Mouse (Mus musculus) testis, adult 2 months (tissue): ENCODE data around the gene Wnt5b.

Source experiments
- CTCF ChIP-seq: fragments of 200-500 bp; IDR thresholded peaks from 2 replicates; pipeline ENCODE4 v1.5.1; 2012; ENCODE audit warnings: low read depth, mild to moderate bottlenecking, inconsistent platforms, low read length, moderate library complexity; ENCODE audit not compliant: control insufficient read depth, insufficient read depth, insufficient replicate concordance
- POLR2A ChIP-seq: fragments of 200-500 bp; IDR thresholded peaks from 2 replicates; pipeline ENCODE4 v1.6.1; 2012; ENCODE audit warnings: low read depth, mild to moderate bottlenecking, inconsistent platforms, low read length, moderate library complexity; ENCODE audit not compliant: control insufficient read depth

DNA sequence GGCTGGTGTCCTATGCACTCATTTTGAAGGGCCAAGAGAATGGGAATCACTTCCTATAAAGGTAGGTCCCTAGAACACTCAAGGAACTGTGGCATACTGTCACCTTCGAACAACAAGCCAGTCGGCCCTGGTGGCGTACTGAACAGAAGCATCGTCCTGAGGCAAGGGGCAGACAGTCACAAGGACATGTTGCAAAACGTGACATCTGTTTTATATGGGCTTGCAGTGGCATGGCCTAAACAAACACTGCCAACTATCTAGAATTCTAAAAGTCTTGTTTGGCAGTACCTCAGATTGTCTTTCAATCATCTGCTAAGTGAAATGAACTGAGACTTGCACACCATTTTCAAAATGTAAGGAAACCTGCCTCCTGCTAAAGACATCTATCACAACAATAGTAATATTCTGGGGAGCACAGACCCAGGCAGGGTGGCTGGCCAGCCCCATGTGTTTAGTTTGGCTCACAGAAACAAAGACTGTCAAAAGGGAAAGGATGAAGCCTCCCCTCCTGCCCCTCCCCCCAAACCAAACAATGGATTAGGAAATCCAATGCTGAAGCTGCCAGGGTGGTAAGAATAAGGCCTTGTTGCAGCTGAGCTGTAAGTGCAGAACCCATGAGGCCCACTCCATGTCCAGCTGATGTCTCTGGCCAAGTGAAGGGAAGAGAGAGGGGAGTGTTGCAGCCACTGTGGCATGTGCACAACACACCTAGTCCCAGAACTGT, 41.7 kb upstream of the Wnt5b start:
- TF ChIP-seq POLR2A (no peak), CTCF (no peak)
